Mouse (Mus musculus): ENCODE results near the gene Frem3. TPM values are rescaled to one million over a fixed set of nuclear protein-coding genes. Genes with fewer than 3 reads are reported as not detected.
A peak's percentile ranks its signal among the peaks of the same experiment; 100 is the strongest.

Frem3 gene
- polyA plus RNA-seq, 1 experiment from 2014 or later: 0.27 TPM

- 49% methylated on average over 17 of the region's 17 CpGs for WGBS
- peak; percentile 42; the same call in 1 of the 2 replicates for ATAC-seq (ENCODE audit: insufficient number of reproducible peaks, insufficient read depth, low FRiP score, low read depth)
- no peak overlapping the region for H3K4me3 ChIP-seq (ENCODE audit: low read depth, low read length)
- H3K9me3 ChIP-seq (ENCODE audit: control insufficient read depth, low read depth, low read length): no peaks in the 10 kb centered on the region
- no peak overlapping the region for H3K4me2 ChIP-seq (replicated peaks; ENCODE audit: low read depth, low read length)
- H3K4me1 ChIP-seq (ENCODE audit: control insufficient read depth, insufficient read depth, low read length): no peaks in the 10 kb centered on the region
- H3K27me3 ChIP-seq (ENCODE audit: control insufficient read depth, insufficient read depth, low read length): no peaks in the 10 kb centered on the region
- no peak overlapping the region for H3K27ac ChIP-seq (ENCODE audit: low read length)
- H3K36me3 ChIP-seq (ENCODE audit: control insufficient read depth, insufficient read depth, low read length): no peaks in the 10 kb centered on the region
- H3K9ac ChIP-seq (replicated peaks; ENCODE audit: low read depth, low read length): no peak overlapping the region
These were observed 58.5 kb downstream of the Frem3 start for GRCm38 (mm10) chr8:80669277-80669901.

- Histone ChIP-seq H3K9ac (replicated peaks; ENCODE audit: low read depth, low read length) (no peak overlapping the region), H3K4me2 (replicated peaks; ENCODE audit: low read depth, low read length) (no peak overlapping the region), H3K27me3 (ENCODE audit: control insufficient read depth, insufficient read depth, low read length) (no peaks in the 10 kb centered on the region), H3K4me1 (ENCODE audit: control insufficient read depth, insufficient read depth, low read length) (no peaks in the 10 kb centered on the region), H3K36me3 (ENCODE audit: control insufficient read depth, insufficient read depth, low read length) (no peaks in the 10 kb centered on the region), H3K4me3 (ENCODE audit: low read depth, low read length) (no peak overlapping the region), H3K9me3 (ENCODE audit: control insufficient read depth, low read depth, low read length) (no peaks in the 10 kb centered on the region), H3K27ac (ENCODE audit: low read length) (no peak overlapping the region)
- 68% methylated on average over 5 of the region's 5 CpGs for WGBS
- no peak for ATAC-seq (ENCODE audit: insufficient number of reproducible peaks, insufficient read depth, low FRiP score, low read depth)
These were observed 71.7 kb downstream of the Frem3 start for GRCm38 (mm10) chr8:80682594-80682993.

GRCm38 (mm10) chr8:80683756-80684335 is 73.0 kb downstream of the Frem3 start:
- H3K9ac ChIP-seq (replicated peaks; ENCODE audit: low read depth, low read length): no peak overlapping the region
- H3K27ac ChIP-seq (ENCODE audit: low read length): no peak overlapping the region
- no peaks in the 10 kb centered on the region for H3K27me3 ChIP-seq (ENCODE audit: control insufficient read depth, insufficient read depth, low read length)
- WGBS: 54% methylated on average over 5 of the region's 5 CpGs
- H3K9me3 ChIP-seq (ENCODE audit: control insufficient read depth, low read depth, low read length): no peaks in the 10 kb centered on the region
- ATAC-seq (ENCODE audit: insufficient number of reproducible peaks, insufficient read depth, low FRiP score, low read depth): no peak
- no peak overlapping the region for H3K4me2 ChIP-seq (replicated peaks; ENCODE audit: low read depth, low read length)
- no peaks in the 10 kb centered on the region for H3K36me3 ChIP-seq (ENCODE audit: control insufficient read depth, insufficient read depth, low read length)
- H3K4me3 ChIP-seq (ENCODE audit: low read depth, low read length): no peak overlapping the region
- H3K4me1 ChIP-seq (ENCODE audit: control insufficient read depth, insufficient read depth, low read length): no peaks in the 10 kb centered on the region

DNA sequence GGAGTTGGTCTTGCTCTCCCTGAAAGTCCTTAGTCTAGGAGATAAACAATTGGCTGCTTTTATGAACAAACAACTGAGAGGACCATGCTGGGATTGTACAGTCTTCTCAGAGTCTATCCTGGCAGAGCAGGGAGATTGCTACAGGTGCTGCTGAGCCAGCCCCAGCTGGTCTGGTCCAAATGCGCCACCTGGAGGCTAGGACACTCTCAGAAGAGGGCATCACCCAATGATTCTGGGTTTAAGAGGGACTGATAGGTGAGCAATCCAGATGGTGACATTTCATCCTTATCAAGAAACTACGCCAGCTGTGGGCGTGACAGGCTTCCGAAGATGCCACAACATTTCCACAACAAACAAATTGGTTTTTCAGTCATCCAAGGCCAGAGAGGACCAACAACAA is 77.3 kb downstream of the Frem3 start:
- Histone ChIP-seq H3K27me3 (ENCODE audit: control insufficient read depth, insufficient read depth, low read length) (no peaks in the 10 kb centered on the region), H3K27ac (ENCODE audit: low read length) (no peak overlapping the region), H3K9ac (replicated peaks; ENCODE audit: low read depth, low read length) (no peak overlapping the region), H3K4me3 (ENCODE audit: low read depth, low read length) (no peak overlapping the region), H3K4me2 (replicated peaks; ENCODE audit: low read depth, low read length) (no peak overlapping the region), H3K9me3 (ENCODE audit: control insufficient read depth, low read depth, low read length) (no peaks in the 10 kb centered on the region), H3K4me1 (ENCODE audit: control insufficient read depth, insufficient read depth, low read length) (no peaks in the 10 kb centered on the region), H3K36me3 (ENCODE audit: control insufficient read depth, insufficient read depth, low read length) (no peaks in the 10 kb centered on the region)
- ATAC-seq (ENCODE audit: insufficient number of reproducible peaks, insufficient read depth, low FRiP score, low read depth): peak; percentile 78; the same call in 1 of the 2 replicates
- 37% methylated on average over 4 of the region's 4 CpGs for WGBS

DNA sequence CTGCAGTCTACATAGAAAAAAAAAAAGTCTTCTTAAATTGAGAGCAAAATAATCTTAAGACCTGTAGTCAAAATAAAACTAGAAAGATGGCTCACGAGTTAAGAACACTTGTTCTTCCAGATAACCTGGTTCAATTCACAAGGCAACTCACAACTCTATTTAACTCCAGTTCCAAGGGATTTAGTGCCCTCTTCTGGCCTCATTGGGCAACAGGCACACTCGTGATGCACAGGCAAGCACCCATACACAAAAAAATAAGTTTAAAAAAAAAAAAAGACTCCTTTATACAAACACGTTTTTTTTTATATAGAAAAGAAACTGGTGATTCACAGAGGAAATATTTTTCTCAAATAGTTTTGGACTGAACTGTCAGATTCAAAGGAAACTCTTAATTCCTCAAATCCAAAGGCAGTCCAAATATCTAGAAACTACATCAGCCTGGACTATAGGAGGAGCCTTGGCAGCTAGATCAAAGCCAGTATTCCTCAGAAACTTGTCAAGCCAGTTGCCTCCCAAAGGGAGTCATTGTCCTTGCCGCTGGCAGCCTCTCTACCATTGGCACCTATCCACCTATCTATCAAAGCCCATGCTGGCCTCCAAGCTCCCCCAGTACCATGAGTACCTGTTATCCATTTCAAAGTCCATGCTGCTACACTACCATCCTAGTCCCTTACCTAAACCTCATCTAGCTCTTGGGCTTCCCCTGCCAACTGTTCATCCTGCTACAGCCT is 100.0 kb downstream of the Frem3 start:
- WGBS: 84% methylated on average over 4 of the region's 4 CpGs
- Histone ChIP-seq H3K27me3 (ENCODE audit: control insufficient read depth, insufficient read depth, low read length) (no peaks in the 10 kb centered on the region), H3K9ac (replicated peaks; ENCODE audit: low read depth, low read length) (no peak overlapping the region), H3K4me3 (ENCODE audit: low read depth, low read length) (no peak overlapping the region), H3K9me3 (ENCODE audit: control insufficient read depth, low read depth, low read length) (no peaks in the 10 kb centered on the region), H3K4me1 (ENCODE audit: control insufficient read depth, insufficient read depth, low read length) (no peaks in the 10 kb centered on the region), H3K4me2 (replicated peaks; ENCODE audit: low read depth, low read length) (no peak overlapping the region), H3K36me3 (ENCODE audit: control insufficient read depth, insufficient read depth, low read length) (peaks cover 49% of the 10 kb centered on the region), H3K27ac (ENCODE audit: low read length) (no peak overlapping the region)
- no peak for ATAC-seq (ENCODE audit: insufficient number of reproducible peaks, insufficient read depth, low FRiP score, low read depth)

DNA sequence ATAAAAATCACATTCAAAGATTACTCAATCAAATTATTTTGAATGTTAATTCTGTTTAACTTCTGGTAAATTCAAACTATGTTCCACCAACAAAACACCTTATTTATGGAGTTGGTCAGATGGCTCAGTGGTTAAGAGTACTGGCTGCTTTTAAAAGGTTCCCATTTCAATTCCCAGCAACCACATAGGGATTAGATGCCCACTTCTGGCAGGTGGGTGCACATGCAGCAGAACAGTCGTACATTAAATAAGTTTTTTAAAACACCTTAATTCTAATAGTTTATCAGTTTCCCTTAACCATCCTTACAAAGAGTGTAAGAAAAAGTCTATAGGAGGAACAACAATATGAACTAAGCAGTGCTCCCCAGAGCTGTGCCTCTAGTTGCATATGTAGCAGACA is 103.6 kb downstream of the Frem3 start:
- Histone ChIP-seq H3K9me3 (ENCODE audit: control insufficient read depth, low read depth, low read length) (no peaks in the 10 kb centered on the region), H3K27me3 (ENCODE audit: control insufficient read depth, insufficient read depth, low read length) (no peaks in the 10 kb centered on the region), H3K4me2 (replicated peaks; ENCODE audit: low read depth, low read length) (no peak overlapping the region), H3K27ac (ENCODE audit: low read length) (no peak overlapping the region), H3K4me1 (ENCODE audit: control insufficient read depth, insufficient read depth, low read length) (no peaks in the 10 kb centered on the region), H3K4me3 (ENCODE audit: low read depth, low read length) (no peak overlapping the region), H3K9ac (replicated peaks; ENCODE audit: low read depth, low read length) (no peak overlapping the region), H3K36me3 (ENCODE audit: control insufficient read depth, insufficient read depth, low read length) (peaks cover 42% of the 10 kb centered on the region)
- no peak for ATAC-seq (ENCODE audit: insufficient number of reproducible peaks, insufficient read depth, low FRiP score, low read depth)
- WGBS: 86% methylated on average over 1 of the region's 1 CpGs

DNA sequence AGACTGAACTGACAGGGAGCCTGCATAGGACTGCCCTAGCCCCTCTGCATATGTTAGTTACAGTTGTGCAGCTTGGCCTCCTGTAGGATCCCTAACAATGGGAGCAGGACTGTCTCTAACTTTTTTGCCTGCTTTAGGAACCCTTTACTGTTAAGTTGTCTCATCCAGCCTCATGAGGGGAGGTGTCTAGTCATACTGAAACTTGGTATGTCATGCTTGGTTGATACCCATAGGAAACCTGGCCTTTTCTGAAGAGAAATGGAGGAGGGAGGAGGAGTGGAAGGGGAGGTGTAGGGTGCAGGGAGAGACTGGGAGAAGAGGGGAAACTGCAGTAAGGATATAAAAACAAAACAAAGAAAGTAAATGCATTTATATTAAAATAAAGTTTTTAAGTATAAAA is 121.4 kb downstream of the Frem3 start:
- Histone ChIP-seq H3K36me3 (ENCODE audit: control insufficient read depth, insufficient read depth, low read length) (peaks cover 48% of the 10 kb centered on the region), H3K4me2 (replicated peaks; ENCODE audit: low read depth, low read length) (no peak overlapping the region), H3K27ac (ENCODE audit: low read length) (no peak overlapping the region), H3K9me3 (ENCODE audit: control insufficient read depth, low read depth, low read length) (no peaks in the 10 kb centered on the region), H3K4me3 (ENCODE audit: low read depth, low read length) (no peak overlapping the region), H3K27me3 (ENCODE audit: control insufficient read depth, insufficient read depth, low read length) (no peaks in the 10 kb centered on the region), H3K9ac (replicated peaks; ENCODE audit: low read depth, low read length) (no peak overlapping the region), H3K4me1 (ENCODE audit: control insufficient read depth, insufficient read depth, low read length) (no peaks in the 10 kb centered on the region)
- no peak for ATAC-seq (ENCODE audit: insufficient number of reproducible peaks, insufficient read depth, low FRiP score, low read depth)

GRCm38 (mm10) chr8:80738046-80738387 is 127.1 kb downstream of the Frem3 start:
- Histone ChIP-seq H3K27ac (ENCODE audit: low read length) (peak overlapping the region; percentile 98), H3K9ac (replicated peaks; ENCODE audit: low read depth, low read length) (peak overlapping the region; percentile 85), H3K27me3 (ENCODE audit: control insufficient read depth, insufficient read depth, low read length) (no peaks in the 10 kb centered on the region), H3K4me2 (replicated peaks; ENCODE audit: low read depth, low read length) (peak overlapping the region; percentile 90), H3K4me3 (ENCODE audit: low read depth, low read length) (peak overlapping the region; percentile 94), H3K36me3 (ENCODE audit: control insufficient read depth, insufficient read depth, low read length) (peaks cover 13% of the 10 kb centered on the region; the same call in 1 of the 2 replicates), H3K9me3 (ENCODE audit: control insufficient read depth, low read depth, low read length) (no peaks in the 10 kb centered on the region), H3K4me1 (ENCODE audit: control insufficient read depth, insufficient read depth, low read length) (peaks cover 4% of the 10 kb centered on the region)
- 0% methylated on average over 5 of the region's 5 CpGs for WGBS
- ATAC-seq (ENCODE audit: insufficient number of reproducible peaks, insufficient read depth, low FRiP score, low read depth): no peak
